Mouse (Mus musculus): ENCODE measurements around the gene Map1b. TPM values are rescaled to one million over a fixed set of nuclear protein-coding genes. Genes with fewer than 3 reads are reported as not detected.

Map1b gene
- polyA plus RNA-seq, 1 experiment, result not detected

GRCm38 (mm10) chr13:99554466-99554865, 38.1 kb upstream of the Map1b start:
- Histone ChIP-seq H3K4me3 (replicated peaks) (no peak overlapping the region), H3K27me3 (replicated peaks) (no peaks in the 10 kb centered on the region), H3K9me3 (peaks cover 7% of the 10 kb centered on the region; the same call in 1 of the 2 replicates), H3K4me1 (no peaks in the 10 kb centered on the region), H3K36me3 (replicated peaks; ENCODE audit: low read length) (no peaks in the 10 kb centered on the region)
- TF ChIP-seq FLI1 (IDR thresholded peaks at IDR 0.05; ENCODE audit: low read length), result no peak
- TF ChIP-seq GATA1 (IDR thresholded peaks at IDR 0.05; ENCODE audit: borderline replicate concordance, low read length), result no peak

GRCm38 (mm10) chr13:99552381-99552780, 36.0 kb upstream of the Map1b start:
- no peaks in the 10 kb centered on the region for H3K27me3 ChIP-seq (replicated peaks)

GRCm38 (mm10) chr13:99550679-99551369, 34.5 kb upstream of the Map1b start:
- no peak overlapping the region for H3K4me3 ChIP-seq (replicated peaks)
- no peak for TF ChIP-seq GATA1 (IDR thresholded peaks at IDR 0.05; ENCODE audit: borderline replicate concordance, low read length)
- no peak for TF ChIP-seq FLI1 (IDR thresholded peaks at IDR 0.05; ENCODE audit: low read length)
- no peaks in the 10 kb centered on the region for H3K9me3 ChIP-seq
- no peaks in the 10 kb centered on the region for H3K27me3 ChIP-seq (replicated peaks)
- no peaks in the 10 kb centered on the region for H3K36me3 ChIP-seq (replicated peaks; ENCODE audit: low read length)
- H3K4me1 ChIP-seq, result no peaks in the 10 kb centered on the region

More at GRCm38 (mm10) chr13:99552381-99552780, 36.0 kb upstream of the Map1b start:
- no peaks in the 10 kb centered on the region for H3K9me3 ChIP-seq
- no peak overlapping the region for H3K4me3 ChIP-seq (replicated peaks)
- no peaks in the 10 kb centered on the region for H3K36me3 ChIP-seq (replicated peaks; ENCODE audit: low read length)
- no peaks in the 10 kb centered on the region for H3K4me1 ChIP-seq
- TF ChIP-seq GATA1 (IDR thresholded peaks at IDR 0.05; ENCODE audit: borderline replicate concordance, low read length) (no peak), FLI1 (IDR thresholded peaks at IDR 0.05; ENCODE audit: low read length) (no peak)

- no peak overlapping the region for H3K4me3 ChIP-seq (replicated peaks)
- H3K4me1 ChIP-seq, result no peaks in the 10 kb centered on the region
- no peaks in the 10 kb centered on the region for H3K36me3 ChIP-seq (replicated peaks; ENCODE audit: low read length)
- TF ChIP-seq FLI1 (IDR thresholded peaks at IDR 0.05; ENCODE audit: low read length) (no peak), GATA1 (IDR thresholded peaks at IDR 0.05; ENCODE audit: borderline replicate concordance, low read length) (no peak)
- peaks cover 2% of the 10 kb centered on the region for H3K27me3 ChIP-seq (replicated peaks)
- H3K9me3 ChIP-seq, result no peaks in the 10 kb centered on the region
These were observed 33.7 kb upstream of the Map1b start for GRCm38 (mm10) chr13:99550060-99550459.

GRCm38 (mm10) chr13:99549584-99549983, 33.2 kb upstream of the Map1b start:
- Histone ChIP-seq H3K36me3 (replicated peaks; ENCODE audit: low read length) (no peaks in the 10 kb centered on the region), H3K9me3 (no peaks in the 10 kb centered on the region), H3K27me3 (replicated peaks) (peaks cover 2% of the 10 kb centered on the region), H3K4me3 (replicated peaks) (no peak overlapping the region), H3K4me1 (no peaks in the 10 kb centered on the region)
- TF ChIP-seq FLI1 (IDR thresholded peaks at IDR 0.05; ENCODE audit: low read length) (no peak), GATA1 (IDR thresholded peaks at IDR 0.05; ENCODE audit: borderline replicate concordance, low read length) (no peak)

GRCm38 (mm10) chr13:99546832-99547231, 30.5 kb upstream of the Map1b start:
- TF ChIP-seq GATA1 (IDR thresholded peaks at IDR 0.05; ENCODE audit: borderline replicate concordance, low read length), result no peak
- no peak for TF ChIP-seq FLI1 (IDR thresholded peaks at IDR 0.05; ENCODE audit: low read length)
- Histone ChIP-seq H3K27me3 (replicated peaks) (peaks cover 4% of the 10 kb centered on the region), H3K4me1 (no peaks in the 10 kb centered on the region), H3K9me3 (no peaks in the 10 kb centered on the region), H3K4me3 (replicated peaks) (no peak overlapping the region), H3K36me3 (replicated peaks; ENCODE audit: low read length) (no peaks in the 10 kb centered on the region)

- H3K36me3 ChIP-seq (replicated peaks; ENCODE audit: low read length), result no peaks in the 10 kb centered on the region
- peaks cover 4% of the 10 kb centered on the region for H3K27me3 ChIP-seq (replicated peaks)
- no peak overlapping the region for H3K4me3 ChIP-seq (replicated peaks)
- H3K4me1 ChIP-seq, result no peaks in the 10 kb centered on the region
- no peaks in the 10 kb centered on the region for H3K9me3 ChIP-seq
- no peak for TF ChIP-seq FLI1 (IDR thresholded peaks at IDR 0.05; ENCODE audit: low read length)
- no peak for TF ChIP-seq GATA1 (IDR thresholded peaks at IDR 0.05; ENCODE audit: borderline replicate concordance, low read length)
These were observed 28.9 kb upstream of the Map1b start for GRCm38 (mm10) chr13:99545201-99545600.

GRCm38 (mm10) chr13:99541429-99542267, 25.3 kb upstream of the Map1b start:
- Histone ChIP-seq H3K9me3 (no peaks in the 10 kb centered on the region), H3K4me1 (no peaks in the 10 kb centered on the region), H3K4me3 (replicated peaks) (no peak overlapping the region), H3K36me3 (replicated peaks; ENCODE audit: low read length) (no peaks in the 10 kb centered on the region), H3K27me3 (replicated peaks) (peaks cover 4% of the 10 kb centered on the region)
- no peak for TF ChIP-seq GATA1 (IDR thresholded peaks at IDR 0.05; ENCODE audit: borderline replicate concordance, low read length)
- TF ChIP-seq FLI1 (IDR thresholded peaks at IDR 0.05; ENCODE audit: low read length), result no peak

GRCm38 (mm10) chr13:99539288-99539687, 22.9 kb upstream of the Map1b start:
- Histone ChIP-seq H3K27me3 (replicated peaks) (peaks cover 4% of the 10 kb centered on the region), H3K36me3 (replicated peaks; ENCODE audit: low read length) (no peaks in the 10 kb centered on the region), H3K4me1 (no peaks in the 10 kb centered on the region), H3K9me3 (peaks cover 4% of the 10 kb centered on the region; the same call in 1 of the 2 replicates), H3K4me3 (replicated peaks) (no peak overlapping the region)
- TF ChIP-seq GATA1 (IDR thresholded peaks at IDR 0.05; ENCODE audit: borderline replicate concordance, low read length) (no peak), FLI1 (IDR thresholded peaks at IDR 0.05; ENCODE audit: low read length) (no peak)

GRCm38 (mm10) chr13:99538851-99539250, 22.5 kb upstream of the Map1b start:
- no peak for TF ChIP-seq FLI1 (IDR thresholded peaks at IDR 0.05; ENCODE audit: low read length)
- TF ChIP-seq GATA1 (IDR thresholded peaks at IDR 0.05; ENCODE audit: borderline replicate concordance, low read length), result no peak
- no peak overlapping the region for H3K4me3 ChIP-seq (replicated peaks)
- H3K4me1 ChIP-seq, result no peaks in the 10 kb centered on the region
- H3K27me3 ChIP-seq (replicated peaks), result peaks cover 4% of the 10 kb centered on the region
- H3K36me3 ChIP-seq (replicated peaks; ENCODE audit: low read length), result no peaks in the 10 kb centered on the region
- H3K9me3 ChIP-seq, result peaks cover 4% of the 10 kb centered on the region; the same call in 1 of the 2 replicates
